Mouse (Mus musculus): ENCODE measurements around the gene Tpm3. TPM values are rescaled to one million over a fixed set of nuclear protein-coding genes. Genes with fewer than 3 reads are reported as not detected.

The Tpm3 gene
- total and polyA plus RNA-seq, 3 experiments, result 205 to 274 (median 273) TPM

GRCm38 (mm10) chr3:90094453-90094852 is 22.0 kb downstream of the Tpm3 start:
- peaks cover 0 to 46% of the 10 kb centered on the region in 2 experiments; a peak in 2 of 4 replicates for H3K36me3 ChIP-seq (ENCODE audit: control insufficient read depth in 1 of 2, insufficient read depth in 2 of 2, low read length in 2 of 2)
- H3K4me3 ChIP-seq (ENCODE audit: control insufficient read depth in 1 of 2, insufficient read depth in 1 of 2, low read depth in 2 of 2, low read length in 2 of 2), result no peak overlapping the region
- H3K9ac ChIP-seq (ENCODE audit: control insufficient read depth, low read depth, low read length, poor library complexity, severe bottlenecking), result no peak overlapping the region
- H3K79me2 ChIP-seq (ENCODE audit: control insufficient read depth, insufficient read depth, low read length, poor library complexity), result no peaks in the 10 kb centered on the region
- no peak for DNase-seq (ENCODE audit: low read depth, low spot score)
- TF ChIP-seq GATA1 (IDR thresholded peaks at IDR 0.05; ENCODE audit: low read depth, low read length) (peak; percentile 73), SIN3A (IDR thresholded peaks at IDR 0.05; ENCODE audit: low read length) (no peak), BHLHE40 (IDR thresholded peaks at IDR 0.05; ENCODE audit: borderline replicate concordance, low read depth, low read length) (peak; percentile 31; the same call in 1 of the 2 replicates), POLR2AphosphoS5 (IDR thresholded peaks at IDR 0.05; ENCODE audit: borderline replicate concordance, low read depth, low read length) (no peak), ZC3H11A (IDR thresholded peaks at IDR 0.05; ENCODE audit: low read depth, low read length) (no peak), TCF12 (IDR thresholded peaks at IDR 0.05; ENCODE audit: low read depth, low read length) (peak; percentile 17; the same call in 1 of the 2 replicates), ZKSCAN1 (IDR thresholded peaks at IDR 0.05; ENCODE audit: low read depth, low read length) (no peak), RCOR1 (IDR thresholded peaks at IDR 0.05; ENCODE audit: low read depth, low read length) (peak; percentile 85), TAL1 (IDR thresholded peaks at IDR 0.05; ENCODE audit: low read length) (peak; percentile 30; the same call in 1 of the 2 replicates), EP300 (IDR thresholded peaks at IDR 0.05; ENCODE audit: low read depth in 1 of 2, low read length in 2 of 2) (peak; percentile 41 to 58; a peak in 3 of 4 replicates)
- H3K9me3 ChIP-seq (replicated peaks; ENCODE audit: insufficient read depth, low read length), result no peaks in the 10 kb centered on the region
- no peaks in the 10 kb centered on the region for H3K4me1 ChIP-seq (ENCODE audit: control insufficient read depth in 1 of 2, insufficient read depth in 2 of 2, low read length in 2 of 2)
- no peaks in the 10 kb centered on the region for H3K27me3 ChIP-seq (ENCODE audit: control insufficient read depth in 1 of 2, insufficient read depth in 2 of 2, low read length in 2 of 2)
- H3K27ac ChIP-seq (ENCODE audit: control insufficient read depth, low read depth, low read length), result no peak overlapping the region

DNA sequence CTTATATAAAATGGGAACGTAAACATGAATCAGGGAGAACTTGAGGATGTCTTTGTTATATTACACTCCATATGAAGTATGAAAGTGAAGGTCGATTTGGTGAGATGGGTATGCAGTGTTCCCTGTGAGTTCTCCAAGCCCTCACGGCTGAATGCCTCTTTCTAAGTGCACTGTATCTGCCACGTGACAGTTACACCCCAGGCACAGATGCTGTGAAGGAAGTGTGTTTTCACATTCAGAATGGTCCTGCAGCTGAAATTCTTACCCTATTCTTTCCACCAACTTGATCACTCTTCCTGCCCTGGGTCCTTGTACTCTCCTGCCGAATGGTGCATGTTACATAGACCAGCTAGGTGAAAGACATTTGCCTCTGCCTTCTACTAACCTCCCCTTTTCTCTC is 25.5 kb downstream of the Tpm3 start:
- TF ChIP-seq ZMIZ1 (IDR thresholded peaks at IDR 0.05; ENCODE audit: low read depth, low read length) (no peak), POLR2A (IDR thresholded peaks at IDR 0.05; ENCODE audit: control insufficient read depth in 1 of 2, insufficient read depth in 1 of 2, low read depth in 1 of 2, low read length in 2 of 2, poor library complexity in 1 of 2) (peak in 1 of 2 experiments; percentile 2; a peak in 1 of 4 replicates)
- no peaks in the 10 kb centered on the region for H3K27me3 ChIP-seq (ENCODE audit: control insufficient read depth in 1 of 2, insufficient read depth in 2 of 2, low read length in 2 of 2)
- H3K27ac ChIP-seq (ENCODE audit: control insufficient read depth, low read depth, low read length), result no peak overlapping the region
- H3K36me3 ChIP-seq (ENCODE audit: control insufficient read depth in 1 of 2, insufficient read depth in 2 of 2, low read length in 2 of 2), result peaks cover 0 to 14% of the 10 kb centered on the region in 2 experiments; a peak in 2 of 4 replicates
- no peaks in the 10 kb centered on the region for H3K79me2 ChIP-seq (ENCODE audit: control insufficient read depth, insufficient read depth, low read length, poor library complexity)
- H3K9me3 ChIP-seq (replicated peaks; ENCODE audit: insufficient read depth, low read length), result no peaks in the 10 kb centered on the region
- H3K4me1 ChIP-seq (ENCODE audit: control insufficient read depth in 1 of 2, insufficient read depth in 2 of 2, low read length in 2 of 2), result no peaks in the 10 kb centered on the region
- DNase-seq (ENCODE audit: low read depth, low spot score), result no peak
- no peak overlapping the region for H3K4me3 ChIP-seq (ENCODE audit: control insufficient read depth in 1 of 2, insufficient read depth in 1 of 2, low read depth in 2 of 2, low read length in 2 of 2)
- no peak overlapping the region for H3K9ac ChIP-seq (ENCODE audit: control insufficient read depth, low read depth, low read length, poor library complexity, severe bottlenecking)

DNA sequence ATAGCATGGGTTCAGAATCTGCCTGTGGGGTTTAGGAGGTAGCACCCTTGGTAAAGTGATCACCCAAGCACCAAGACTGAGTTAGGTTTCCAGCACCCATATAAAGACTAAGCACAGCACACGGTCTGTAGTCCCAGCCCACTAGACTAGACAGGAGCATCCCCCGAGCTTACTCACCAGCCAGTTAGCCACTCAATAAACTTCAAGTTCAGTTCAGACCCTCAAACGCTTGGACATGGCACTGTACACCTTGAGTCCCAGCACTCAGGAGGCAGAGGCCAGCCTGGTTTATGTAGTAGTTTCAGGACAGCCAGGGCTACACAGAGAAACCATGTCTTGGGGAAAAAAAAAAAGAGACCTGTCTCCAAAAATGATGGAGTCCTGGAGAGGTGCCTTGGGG is 28.6 kb downstream of the Tpm3 start:
- Histone ChIP-seq H3K36me3 (ENCODE audit: control insufficient read depth in 1 of 2, insufficient read depth in 2 of 2, low read length in 2 of 2) (peaks cover 0 to 4% of the 10 kb centered on the region in 2 experiments; a peak in 2 of 4 replicates), H3K9me3 (replicated peaks; ENCODE audit: insufficient read depth, low read length) (no peaks in the 10 kb centered on the region), H3K4me1 (ENCODE audit: control insufficient read depth in 1 of 2, insufficient read depth in 2 of 2, low read length in 2 of 2) (no peaks in the 10 kb centered on the region), H3K79me2 (ENCODE audit: control insufficient read depth, insufficient read depth, low read length, poor library complexity) (no peaks in the 10 kb centered on the region), H3K27me3 (ENCODE audit: control insufficient read depth in 1 of 2, insufficient read depth in 2 of 2, low read length in 2 of 2) (no peaks in the 10 kb centered on the region), H3K4me3 (ENCODE audit: control insufficient read depth in 1 of 2, insufficient read depth in 1 of 2, low read depth in 2 of 2, low read length in 2 of 2) (no peak overlapping the region), H3K27ac (ENCODE audit: control insufficient read depth, low read depth, low read length) (no peak overlapping the region), H3K9ac (ENCODE audit: control insufficient read depth, low read depth, low read length, poor library complexity, severe bottlenecking) (no peak overlapping the region)
- no peak for DNase-seq (ENCODE audit: low read depth, low spot score)
- no peak for TF ChIP-seq SIN3A (IDR thresholded peaks at IDR 0.05; ENCODE audit: low read length)
- TF ChIP-seq ZNF384 (IDR thresholded peaks at IDR 0.05; ENCODE audit: low read depth, low read length), result 0 out of 2 replicates have a peak, but pooled peaks have one; percentile 18
- TF ChIP-seq BHLHE40 (IDR thresholded peaks at IDR 0.05; ENCODE audit: borderline replicate concordance, low read depth, low read length), result no peak
- no peak for TF ChIP-seq MAZ (IDR thresholded peaks at IDR 0.05; ENCODE audit: low read depth, low read length)
